Mouse (Mus musculus): Measurements from ENCODE around the gene Olfr1366.
"Not testable (repeated sequence)": the region's sequence is repeated elsewhere in the genome, so short reads cannot be mapped to it uniquely, and the experiment has no call there.

DNA sequence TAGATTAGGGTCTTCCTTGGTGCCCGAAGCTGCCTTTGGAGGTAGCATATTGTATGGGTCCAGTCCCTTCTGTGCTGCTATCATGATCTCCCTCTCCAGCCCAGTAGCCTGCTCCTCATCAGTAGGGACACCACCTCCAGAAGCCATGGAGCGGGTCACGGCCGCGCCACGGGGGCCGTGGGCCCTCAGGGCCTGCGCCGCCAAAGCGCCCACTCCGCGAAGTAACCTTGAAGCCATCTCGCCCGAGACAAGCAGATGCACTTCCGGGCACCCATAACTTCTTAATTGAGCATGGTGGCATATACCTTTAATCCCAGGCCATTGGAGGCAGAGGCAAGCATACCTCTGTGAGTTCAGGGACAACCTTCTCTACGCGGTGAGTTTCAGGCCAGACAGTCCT lies 41.4 kb downstream of the Olfr1366 start, which contains the start of gene Gm11273:
- not testable (repeated sequence) for TF ChIP-seq CEBPB (IDR thresholded peaks at IDR 0.05; ENCODE audit: low read depth); CTCF (IDR thresholded peaks at IDR 0.05; ENCODE audit: control insufficient read depth, insufficient read depth, insufficient read length); MAX (IDR thresholded peaks at IDR 0.05); MYOD1 (IDR thresholded peaks at IDR 0.05; ENCODE audit: control insufficient read depth, insufficient read length, low read depth); USF1 (IDR thresholded peaks at IDR 0.05; ENCODE audit: low read depth)
